Mouse (Mus musculus) heart, postnatal 4 days (tissue): ENCODE measurements around the gene Krtap1-5. TPM values are rescaled to one million over a fixed set of nuclear protein-coding genes. Genes with fewer than 3 reads are reported as not detected.
A peak's percentile ranks its signal among the peaks of the same experiment; 100 is the strongest.

Experiments used
- DNase-seq: peaks from one replicate; pipeline ENCODE4 v3.0.0; 2021
- total RNA-seq, 2 experiments: library from RNA; stranded (reverse); gene quantifications; 2 replicates each; pipeline ENCODE4 v1.2.3; 2021

The Krtap1-5 gene
- total RNA-seq, 2 experiments from 2014 or later, result not detected

- peak; percentile 47 for DNase-seq
These were observed 41.1 kb downstream of the Krtap1-5 start for GRCm38 (mm10) chr11:99539721-99540120.

Other genes starting within 250 kb of the Krtap1-5 start
- gene Krt26, start 243.1 kb downstream of the Krtap1-5 start, total RNA-seq, result not detected
- gene Krt27, start 229.9 kb downstream of the Krtap1-5 start, total RNA-seq, result not detected
- not detected for gene Krt28, start 206.1 kb downstream of the Krtap1-5 start, total RNA-seq
- 1 to 10 TPM; 8.6 to 9.5 TPM for gene Krt10, start 191.7 kb downstream of the Krtap1-5 start, total RNA-seq
- not detected for gene Krt12, start 158.8 kb downstream of the Krtap1-5 start, total RNA-seq
- gene Krt20, start 142.9 kb downstream of the Krtap1-5 start, total RNA-seq, result under 1 TPM; 0.21 to 0.79 TPM
- gene Krt23, start 87.9 kb downstream of the Krtap1-5 start, total RNA-seq, result not detected
- gene Krt39, start 59.7 kb downstream of the Krtap1-5 start, total RNA-seq, result not detected
- not detected for gene Krt40, start 37.9 kb downstream of the Krtap1-5 start, total RNA-seq
- not detected for gene Krtap3-3, start 30.2 kb downstream of the Krtap1-5 start, total RNA-seq
- not detected for gene Krtap3-2, start 24.2 kb downstream of the Krtap1-5 start, total RNA-seq
- not detected for gene Gm11939, start 21.6 kb downstream of the Krtap1-5 start, total RNA-seq
- not detected for gene Krtap3-1, start 14.4 kb downstream of the Krtap1-5 start, total RNA-seq
- not detected for gene Krtap1-4, start 2.6 kb upstream of the Krtap1-5 start, total RNA-seq
- not detected for gene Krtap1-3, start 10.3 kb upstream of the Krtap1-5 start, total RNA-seq
- gene Krtap9-3, start 17.1 kb upstream of the Krtap1-5 start, total RNA-seq, result not detected
- not detected for gene Gm11938, start 22.3 kb upstream of the Krtap1-5 start, total RNA-seq
- gene Gm11937, start 29.2 kb upstream of the Krtap1-5 start, total RNA-seq, result not detected
- gene Krtap2-4, start 33.8 kb upstream of the Krtap1-5 start, total RNA-seq, result not detected
- gene Gm11562, start 39.4 kb upstream of the Krtap1-5 start, total RNA-seq, result not detected
- not detected for gene Krtap4-1, start 47.2 kb upstream of the Krtap1-5 start, total RNA-seq
- gene Krtap4-2, start 54.1 kb upstream of the Krtap1-5 start, total RNA-seq, result not detected
- not detected for gene Krtap4-7, start 63.1 kb upstream of the Krtap1-5 start, total RNA-seq
- not detected for gene Gm11555, start 69.2 kb upstream of the Krtap1-5 start, total RNA-seq
- not detected for gene Gm11563, start 77.9 kb upstream of the Krtap1-5 start, total RNA-seq
- not detected for gene Krtap4-6, start 84.9 kb upstream of the Krtap1-5 start, total RNA-seq
- gene Gm14190, start 109.7 kb upstream of the Krtap1-5 start, total RNA-seq, result not detected
- gene Gm14180, start 153.3 kb upstream of the Krtap1-5 start, total RNA-seq, result not detected
- gene Gm11595, start 191.9 kb upstream of the Krtap1-5 start, total RNA-seq, result not detected
- not detected for gene Krtap4-8, start 199.7 kb upstream of the Krtap1-5 start, total RNA-seq
- gene Krtap4-9, start 204.2 kb upstream of the Krtap1-5 start, total RNA-seq, result not detected
- not detected for gene Gm11596, start 212.5 kb upstream of the Krtap1-5 start, total RNA-seq
- not detected for gene Gm11569, start 217.9 kb upstream of the Krtap1-5 start, total RNA-seq
- gene Gm11554, start 223.4 kb upstream of the Krtap1-5 start, total RNA-seq, result not detected
- gene Krtap4-13, start 228.9 kb upstream of the Krtap1-5 start, total RNA-seq, result not detected
- not detected for gene Gm11564, start 234.7 kb upstream of the Krtap1-5 start, total RNA-seq